Mouse (Mus musculus): ENCODE results near the gene Brdt.
"Not testable (repeated sequence)": the region's sequence is repeated elsewhere in the genome, so short reads cannot be mapped to it uniquely, and the experiment has no call there.

The Brdt gene

DNA sequence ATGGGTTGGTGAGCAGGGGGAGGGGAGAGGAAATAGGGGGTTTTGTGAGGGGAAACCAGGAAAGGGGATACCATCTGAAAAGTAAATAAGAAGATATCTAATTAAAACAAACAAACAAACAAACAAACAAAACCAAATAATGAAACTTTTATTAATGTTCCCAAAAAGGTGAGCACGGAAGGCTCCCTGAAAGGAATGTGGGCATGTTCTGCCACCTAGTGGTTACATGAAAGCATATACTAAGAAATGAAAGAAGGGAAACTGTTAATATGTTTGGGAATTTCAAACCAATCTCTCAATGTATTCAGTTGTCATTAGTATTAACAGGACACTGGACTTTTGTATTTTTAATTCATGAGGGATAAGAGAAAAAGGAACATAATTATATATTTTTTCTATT is 10.3 kb upstream of the Brdt start:
- peak; percentile 15 for DNase-seq (ENCODE audit: low read depth, low spot score)

DNA sequence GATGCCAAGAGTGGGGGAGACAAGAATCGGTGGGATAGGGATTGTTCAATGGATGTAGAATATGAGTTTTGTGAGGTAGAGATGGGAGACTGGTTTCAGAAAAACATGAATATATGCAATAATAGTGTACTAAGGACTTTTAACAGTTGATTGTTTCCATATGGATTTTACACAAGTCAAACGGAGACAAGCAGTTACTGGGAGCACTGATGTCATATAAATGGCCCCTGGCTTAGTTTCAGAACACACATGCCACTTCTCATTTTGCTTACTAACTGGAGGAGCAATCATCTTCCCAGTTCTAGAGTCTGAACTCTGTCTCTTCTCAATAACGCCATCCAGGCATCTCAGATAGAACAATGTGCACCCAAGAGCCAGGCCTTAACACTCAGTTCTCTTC is 9.4 kb downstream of the Brdt start:
- no peak for DNase-seq (ENCODE audit: low read depth, low spot score)

DNA sequence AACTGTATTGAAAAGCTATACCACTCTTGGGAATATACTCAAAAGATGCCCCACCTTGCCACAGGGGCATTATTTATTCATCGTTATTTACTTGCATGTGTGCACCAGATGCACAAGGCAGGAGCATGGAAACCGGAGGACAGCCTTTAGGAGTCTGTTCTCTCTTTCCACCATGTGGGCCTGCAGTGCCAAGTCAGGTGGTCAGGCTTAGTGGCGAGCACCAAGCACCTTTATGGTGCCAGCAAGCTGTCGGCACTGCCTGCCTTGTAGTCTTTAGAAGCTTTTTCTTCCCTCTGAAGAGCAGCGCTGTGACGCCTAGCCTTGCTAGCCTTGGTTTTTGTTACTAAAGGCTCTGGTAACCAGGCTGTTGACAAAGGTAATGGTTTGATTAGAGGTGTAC is 11.9 kb downstream of the Brdt start:
- no peak for DNase-seq (ENCODE audit: low read depth, low spot score)

DNA sequence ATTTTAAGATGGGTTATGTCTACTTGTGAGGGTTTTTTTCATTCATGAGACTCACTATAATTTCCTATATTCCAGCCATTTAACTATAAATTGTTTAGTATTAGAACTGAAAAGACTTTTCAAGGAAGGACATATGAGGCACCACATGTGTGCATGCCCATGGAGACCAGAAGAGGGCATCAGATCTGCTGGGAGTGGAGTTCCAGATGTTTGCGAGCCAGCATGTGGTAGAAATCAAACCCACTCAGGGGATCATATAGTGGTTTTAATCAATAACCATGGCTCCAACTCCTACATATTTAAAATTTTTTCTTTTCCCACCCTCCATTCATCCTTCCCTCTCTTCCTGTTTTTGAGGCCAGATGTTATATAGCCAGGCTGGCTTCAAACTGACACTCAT is 15.3 kb downstream of the Brdt start:
- DNase-seq (ENCODE audit: low read depth, low spot score) = no peak

DNA sequence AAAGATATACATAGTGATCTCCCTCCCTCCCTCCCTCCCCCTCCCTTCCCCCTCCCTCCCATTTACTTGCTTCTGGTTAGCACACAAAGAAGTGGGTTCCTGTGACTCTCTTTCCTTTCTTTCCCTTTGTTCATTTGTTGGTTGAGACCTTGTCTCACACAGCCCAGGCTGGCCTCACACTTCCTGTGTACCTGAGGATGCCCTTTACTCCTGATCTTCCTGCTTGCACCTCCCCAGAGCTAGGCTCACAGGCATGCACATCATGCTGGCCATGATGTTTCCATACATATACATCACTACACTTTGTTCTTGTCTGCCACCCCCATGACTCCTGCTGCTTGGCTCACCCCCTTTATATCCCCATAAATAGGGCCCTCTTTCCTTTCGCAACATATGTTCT is 21.6 kb downstream of the Brdt start:
- DNase-seq (ENCODE audit: low read depth, low spot score) = no peak

DNA sequence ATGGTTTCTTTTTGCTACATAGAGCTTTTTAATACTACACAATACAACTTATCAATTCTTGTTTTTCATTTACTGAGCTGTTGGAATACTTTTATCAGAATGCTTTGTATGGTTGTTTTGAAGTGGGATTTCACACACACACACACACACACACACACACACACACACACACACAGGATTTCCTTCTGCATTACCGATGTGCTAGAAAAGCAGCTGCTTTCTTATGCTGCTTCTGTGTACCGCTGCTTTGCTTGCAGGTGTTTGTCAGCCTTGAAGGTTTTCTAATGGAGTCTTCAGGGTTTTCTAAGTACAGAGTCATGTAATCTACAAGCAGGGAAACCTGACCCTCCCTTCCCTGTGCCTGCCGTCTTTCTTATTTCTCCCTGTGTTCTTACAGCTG is 23.0 kb downstream of the Brdt start:
- no peak for DNase-seq (ENCODE audit: low read depth, low spot score)

DNA sequence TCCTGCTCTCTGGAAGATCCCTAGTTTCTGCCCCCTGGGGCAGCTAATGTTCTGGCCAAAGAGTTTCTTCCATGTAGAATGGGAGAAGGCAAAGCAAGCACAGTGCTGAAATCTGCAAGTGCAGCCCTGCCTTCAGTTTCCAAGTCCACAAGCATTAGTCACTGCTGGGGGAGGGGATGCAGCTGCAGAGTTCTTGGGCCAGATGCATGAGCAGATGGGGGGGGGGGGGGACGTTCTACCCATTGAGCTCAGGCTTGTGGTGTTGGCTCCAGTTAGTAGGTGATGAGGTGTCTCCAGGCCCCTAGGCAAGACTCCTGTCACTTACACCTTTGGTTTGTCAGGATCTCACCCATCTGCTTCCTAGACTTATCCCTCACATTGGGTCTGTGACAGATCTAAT is 24.8 kb downstream of the Brdt start:
- DNase-seq (ENCODE audit: low read depth, low spot score) = no peak

DNA sequence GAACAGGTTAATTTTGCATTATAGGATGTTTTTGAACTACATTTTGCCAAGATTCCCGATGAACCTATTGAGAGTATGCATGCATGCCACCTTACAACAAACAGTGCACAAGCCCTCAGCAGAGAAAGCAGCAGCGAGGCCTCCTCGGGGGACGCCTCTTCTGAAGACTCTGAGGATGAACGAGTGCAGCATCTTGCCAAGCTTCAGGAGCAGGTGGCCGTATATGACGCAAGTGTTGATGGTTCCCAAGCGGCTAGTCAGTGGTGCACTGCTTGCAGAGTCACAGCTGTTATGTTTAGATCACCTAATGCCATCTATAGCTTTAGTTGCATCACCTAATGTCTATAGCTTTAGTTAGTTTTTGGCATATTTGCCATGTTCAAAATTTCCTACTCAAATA is 26.8 kb downstream of the Brdt start:
- no peak for DNase-seq (ENCODE audit: low read depth, low spot score)

DNA sequence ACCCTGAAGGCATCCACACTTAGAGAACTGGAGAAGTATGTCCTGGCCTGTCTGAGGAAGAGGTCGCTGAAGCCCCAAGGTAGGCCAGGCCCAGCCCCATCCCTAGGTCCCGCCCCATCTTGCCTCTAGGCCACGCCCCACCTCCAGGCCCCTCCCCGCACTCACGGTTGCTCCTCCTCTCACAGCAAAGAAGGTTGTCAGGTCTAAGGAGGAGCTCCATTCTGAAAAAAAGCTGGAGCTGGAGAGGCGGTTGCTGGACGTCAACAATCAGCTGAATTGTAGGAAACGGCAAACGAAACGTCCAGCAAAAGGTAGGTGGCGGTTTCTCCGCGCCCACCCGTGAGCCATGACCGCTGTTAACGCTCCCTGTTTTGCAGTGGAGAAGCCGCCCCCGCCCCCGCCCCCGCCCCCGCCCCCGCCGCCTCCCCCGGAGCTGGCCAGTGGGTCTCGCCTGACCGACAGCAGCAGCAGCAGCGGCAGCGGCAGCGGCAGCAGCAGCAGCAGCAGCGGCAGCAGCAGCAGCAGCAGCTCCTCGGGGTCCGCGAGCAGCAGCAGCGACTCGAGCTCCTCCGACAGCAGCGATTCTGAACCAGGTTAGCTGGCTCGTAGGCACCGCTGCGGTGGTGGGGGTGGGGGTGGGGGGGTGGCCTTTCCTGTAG is 28.6 kb downstream of the Brdt start:
- DNase-seq (ENCODE audit: low read depth, low spot score) = peak; percentile 67

DNA sequence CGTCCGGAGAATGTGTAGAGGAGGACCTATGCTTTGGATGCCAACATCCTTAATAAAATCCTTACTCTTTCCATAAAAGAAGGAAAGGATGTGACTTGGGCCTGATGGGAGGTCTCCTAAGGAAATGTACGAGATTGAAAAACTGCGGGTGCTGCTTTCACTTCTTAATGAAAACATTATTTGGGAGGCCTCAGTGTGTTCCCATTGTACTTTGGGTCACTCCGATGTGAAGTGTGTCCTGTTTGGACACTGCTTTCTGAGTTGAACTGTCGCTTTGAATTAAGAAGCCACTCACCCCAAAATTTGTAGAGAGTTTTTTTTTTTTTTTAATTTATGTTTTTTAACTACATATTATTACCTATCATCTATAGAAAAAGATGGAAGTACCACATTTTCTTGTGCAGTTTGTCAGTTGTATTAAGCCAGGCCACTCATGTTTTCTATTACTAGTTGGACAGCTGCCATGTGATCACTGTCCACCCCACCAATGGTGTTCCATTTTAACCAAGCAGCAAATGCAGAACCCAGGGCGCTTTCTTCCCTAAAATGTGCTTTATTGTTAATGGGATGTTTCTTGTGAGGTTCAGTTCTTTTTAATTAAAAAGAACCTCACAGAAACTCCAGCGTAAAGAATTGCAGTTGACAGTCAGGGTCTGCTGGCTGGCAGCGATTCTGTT is 29.2 kb downstream of the Brdt start:
- no peak for DNase-seq (ENCODE audit: low read depth, low spot score)

DNA sequence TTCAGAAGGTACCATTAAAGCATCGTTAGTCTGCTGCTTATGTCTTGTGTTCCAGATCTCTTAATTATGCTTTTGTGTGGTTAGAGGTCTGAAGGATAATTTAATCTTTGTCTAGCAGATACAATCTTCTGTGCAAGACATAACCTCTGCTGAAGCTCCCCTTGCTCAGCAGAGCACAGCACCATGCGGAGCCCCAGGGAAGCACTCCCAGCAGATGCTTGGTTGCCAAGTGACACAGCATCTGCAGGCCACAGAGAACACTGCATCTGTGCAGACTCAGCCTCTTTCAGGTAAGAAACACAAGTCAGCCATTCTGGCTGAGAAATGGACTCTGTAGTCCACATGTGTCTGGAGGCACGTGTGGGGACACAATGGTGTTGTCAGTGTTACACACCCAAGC is 39.1 kb downstream of the Brdt start:
- DNase-seq (ENCODE audit: low read depth, low spot score) = no peak

DNA sequence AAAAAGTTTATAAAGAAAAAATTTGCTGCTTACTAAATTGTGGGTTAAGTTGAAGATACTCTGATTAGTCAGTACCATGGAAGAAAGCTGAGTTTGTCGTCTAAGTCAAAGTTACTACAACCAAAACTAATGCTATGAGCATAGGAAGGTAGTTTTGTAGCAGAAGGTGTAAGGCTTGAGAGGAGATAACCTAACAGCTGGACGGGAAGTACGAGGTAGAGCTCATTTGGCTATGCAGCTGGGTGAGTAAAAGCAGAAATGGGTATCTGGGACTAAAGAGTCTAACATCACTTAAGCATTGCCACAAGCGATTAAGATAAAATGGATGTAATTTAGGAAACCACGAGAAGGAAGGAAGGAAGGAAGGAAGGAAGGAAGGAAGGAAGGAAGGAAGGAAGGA is 40.4 kb downstream of the Brdt start:
- DNase-seq (ENCODE audit: low read depth, low spot score) = no peak

DNA sequence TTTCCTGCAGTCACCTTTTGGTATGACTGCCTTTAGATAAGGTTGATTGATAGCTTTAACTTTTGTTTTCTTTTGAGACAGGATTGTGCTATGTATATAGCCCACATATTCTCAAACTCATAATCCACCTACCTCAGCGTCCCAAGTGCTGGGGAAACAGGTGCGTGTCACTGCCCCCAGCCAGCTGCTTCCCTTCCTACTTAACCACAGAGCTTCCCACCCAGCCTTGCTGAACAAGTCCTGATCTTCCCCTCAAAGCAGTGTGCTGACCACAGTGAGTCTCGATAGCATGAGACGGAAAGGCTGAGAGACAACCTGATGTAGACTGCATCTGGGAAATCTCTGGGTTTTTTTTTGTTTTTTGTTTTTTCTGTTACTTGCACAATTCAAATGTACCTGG is 42.3 kb downstream of the Brdt start:
- DNase-seq (ENCODE audit: low read depth, low spot score) = no peak

DNA sequence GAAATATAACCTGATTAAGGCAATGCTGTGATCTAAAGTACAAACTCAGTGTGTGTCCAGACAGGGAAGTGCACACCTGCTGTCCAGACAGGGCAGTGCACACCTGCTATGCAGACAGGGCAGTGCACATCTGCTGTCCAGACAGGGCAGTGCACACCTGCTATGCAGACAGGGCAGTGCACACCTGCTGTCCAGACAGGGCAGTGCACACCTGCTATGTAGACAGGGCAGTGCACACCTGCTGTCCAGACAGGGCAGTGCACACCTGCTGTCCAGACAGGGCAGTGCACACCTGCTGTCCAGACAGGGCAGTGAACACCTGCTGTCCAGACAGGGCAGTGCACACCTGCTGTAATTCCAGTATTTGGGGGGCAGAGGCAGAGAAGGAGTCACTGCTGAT is 55.5 kb downstream of the Brdt start:
- not testable (repeated sequence) for DNase-seq (ENCODE audit: low read depth, low spot score)

DNA sequence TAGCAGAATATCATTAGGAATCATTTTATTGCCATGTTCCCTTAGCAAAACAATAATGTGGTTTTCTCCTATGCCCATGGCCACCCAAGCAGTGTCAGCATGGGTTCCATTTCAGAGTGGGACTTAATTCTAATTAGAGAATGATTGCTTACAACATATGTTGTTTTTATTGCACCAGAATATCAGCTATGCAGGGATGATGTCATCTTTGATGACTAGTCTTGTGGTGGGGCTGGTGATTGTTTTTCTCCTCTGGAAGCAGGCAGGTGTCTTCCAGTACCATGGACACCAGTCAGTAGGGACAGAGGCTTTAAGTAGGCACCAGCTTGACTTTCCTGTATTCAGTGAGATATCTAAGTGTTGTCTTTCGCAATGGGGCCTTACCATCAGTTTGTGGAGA is 56.8 kb downstream of the Brdt start:
- no peak for DNase-seq (ENCODE audit: low read depth, low spot score)

DNA sequence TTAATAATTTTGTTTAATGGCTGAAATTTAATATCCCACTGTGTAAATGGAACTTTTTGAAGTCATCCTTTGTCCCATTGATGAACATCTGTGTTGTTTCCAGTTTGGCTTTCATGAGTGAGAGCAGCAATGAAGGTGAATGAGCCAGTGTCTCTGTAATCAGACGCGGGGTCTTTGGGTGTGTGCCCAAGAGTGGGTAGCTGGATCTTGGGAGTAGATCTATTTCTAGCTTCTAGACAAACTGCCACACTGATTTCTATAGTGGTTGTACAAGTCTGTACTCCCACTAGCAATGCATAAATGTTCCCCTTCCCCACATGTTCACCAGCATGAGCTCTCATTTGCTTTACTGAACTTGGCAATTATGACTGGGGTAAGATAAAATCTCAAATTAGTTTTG is 58.4 kb downstream of the Brdt start:
- no peak for DNase-seq (ENCODE audit: low read depth, low spot score)

DNA sequence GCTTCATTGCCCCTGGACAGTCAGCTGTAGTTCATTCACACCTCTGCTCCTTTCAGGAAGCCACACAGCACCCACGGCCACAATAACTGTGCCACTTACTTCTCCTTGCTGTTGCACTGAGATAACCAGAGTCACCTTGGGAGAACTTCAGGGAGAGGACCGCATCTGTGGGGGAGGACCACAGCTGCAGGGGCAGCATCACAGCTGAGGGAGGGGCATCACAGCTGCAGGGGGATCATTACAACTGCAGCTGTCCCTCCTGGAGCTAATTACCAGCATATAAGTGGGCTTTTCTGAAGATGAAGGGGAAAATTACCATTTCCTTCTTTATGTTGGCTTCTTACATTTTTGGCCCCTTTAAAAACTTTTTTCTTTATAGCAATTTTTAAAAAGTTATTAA is 63.5 kb downstream of the Brdt start:
- DNase-seq (ENCODE audit: low read depth, low spot score) = no peak

DNA sequence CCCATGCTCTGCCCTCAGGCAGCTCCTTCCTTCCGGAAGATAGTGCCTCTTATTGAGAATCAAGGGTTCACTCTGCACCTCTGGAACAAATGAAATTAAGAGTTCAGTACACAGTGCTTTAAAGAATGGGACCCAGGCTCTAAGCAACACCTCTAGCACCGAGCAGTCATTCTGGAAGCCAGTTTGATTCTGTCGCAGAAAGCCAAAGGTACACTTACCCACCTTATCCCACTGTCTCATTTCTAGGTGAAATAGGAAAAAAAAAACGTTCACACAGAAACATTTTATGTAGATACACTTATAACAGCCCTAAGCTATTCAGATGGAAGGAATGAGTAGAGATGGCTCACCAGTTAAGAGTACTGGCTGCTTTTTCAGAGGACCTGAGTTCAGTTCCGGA is 71.5 kb downstream of the Brdt start, which contains the start of gene Ephx4:
Gene Ephx4, plus strand, starts transcription at position 301 of the 400 bp plus-strand sequence.
- DNase-seq (ENCODE audit: low read depth, low spot score) = no peak

DNA sequence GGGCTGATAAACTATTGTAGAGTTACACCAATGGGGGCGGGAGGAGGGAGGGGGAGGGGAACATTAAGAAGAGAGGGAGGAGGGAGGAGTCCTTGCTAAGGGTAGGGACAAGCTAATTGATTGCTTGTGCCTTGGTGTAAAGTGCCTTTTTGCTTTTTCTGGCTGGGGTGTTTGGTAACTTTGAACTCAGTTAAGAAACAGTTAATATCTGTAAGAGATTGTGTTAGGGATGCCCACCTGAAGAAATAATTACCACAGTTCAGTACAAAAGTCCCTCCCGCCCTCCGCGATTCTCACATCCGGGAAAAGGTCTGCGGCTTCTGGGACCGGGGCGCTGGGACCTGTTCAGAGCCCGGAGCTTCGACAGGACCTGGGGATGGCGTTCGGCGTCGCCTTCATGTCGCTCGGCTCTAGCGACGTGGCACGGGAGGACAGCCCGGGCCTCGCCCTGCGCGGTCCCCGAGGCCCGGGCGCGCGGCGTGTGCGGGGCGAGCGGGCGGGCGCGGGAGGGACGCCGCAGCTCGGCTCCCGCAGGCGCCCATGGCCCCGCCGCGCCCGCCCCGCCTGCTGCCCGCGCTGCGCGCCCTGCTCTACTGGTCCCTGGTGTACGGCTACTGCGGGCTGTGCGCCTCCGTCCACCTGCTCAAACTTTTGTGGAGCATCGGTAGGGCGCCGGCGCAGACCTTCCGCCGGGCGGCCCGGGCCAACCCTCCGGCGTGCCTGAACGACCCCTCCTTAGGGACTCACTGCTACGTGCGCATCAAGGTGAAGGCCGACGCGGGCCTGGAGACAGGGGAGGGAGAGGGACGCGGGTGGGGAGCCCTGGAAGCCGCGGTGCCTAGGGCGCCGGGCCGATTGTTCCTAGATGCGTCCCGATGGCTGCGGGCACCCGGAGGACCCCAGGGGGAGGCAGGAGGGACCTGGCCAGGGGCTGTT is 72.3 kb downstream of the Brdt start:
- no peak for DNase-seq (ENCODE audit: low read depth, low spot score)

DNA sequence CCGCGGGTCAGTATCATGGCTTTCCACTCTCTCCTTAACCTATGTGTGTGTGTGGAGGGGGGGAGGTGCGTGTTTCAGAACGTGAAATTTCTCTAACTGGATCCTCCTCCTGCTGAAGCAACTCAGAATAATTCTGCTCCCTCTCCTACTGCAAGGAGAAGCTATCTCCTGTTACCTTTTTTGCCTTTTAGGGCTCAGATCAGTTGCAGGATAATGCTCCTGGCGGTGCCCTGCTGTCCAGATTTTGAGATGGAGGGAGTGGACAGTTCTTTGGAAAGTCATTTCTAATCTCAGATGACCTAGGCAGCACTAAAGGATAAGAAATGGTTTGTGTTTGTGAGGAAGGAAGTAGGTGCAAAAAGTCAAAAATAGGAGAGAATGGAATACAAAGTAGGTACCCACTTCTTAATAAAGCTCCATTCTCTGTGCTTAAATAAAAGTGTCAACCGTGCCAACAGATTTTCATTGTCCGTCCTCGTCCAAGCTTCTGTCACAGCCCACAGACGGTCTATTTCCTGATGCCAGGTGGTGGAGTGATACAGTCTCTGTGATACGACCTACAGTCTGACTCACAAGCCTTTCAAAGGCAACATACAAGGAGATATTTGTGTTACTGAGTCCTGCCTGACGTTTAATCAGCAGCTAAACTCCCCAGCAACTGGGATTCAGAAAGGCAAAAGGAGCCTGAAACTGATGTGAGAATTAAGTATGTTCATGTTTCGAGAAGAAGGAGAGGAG is 73.2 kb downstream of the Brdt start:
- no peak for DNase-seq (ENCODE audit: low read depth, low spot score)

DNA sequence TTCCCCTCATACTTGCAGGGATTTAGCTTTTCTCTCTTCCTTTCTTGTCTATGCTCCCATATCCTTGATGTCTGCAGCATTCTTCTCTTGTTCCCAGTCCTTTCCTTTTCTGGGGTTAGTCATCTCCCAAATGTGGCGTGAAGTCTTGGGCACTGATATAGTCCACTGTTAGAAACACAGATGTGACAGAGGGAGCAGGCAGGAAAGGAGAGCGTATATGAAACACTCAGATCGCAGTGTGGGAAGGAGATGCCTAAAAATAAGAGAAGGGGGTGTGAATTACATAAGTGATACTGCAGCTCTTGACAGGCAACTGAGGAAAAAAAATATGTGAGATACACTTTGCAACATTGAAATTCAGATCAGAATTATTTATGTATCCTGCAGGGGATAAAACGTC is 74.4 kb downstream of the Brdt start:
- DNase-seq (ENCODE audit: low read depth, low spot score) = no peak

DNA sequence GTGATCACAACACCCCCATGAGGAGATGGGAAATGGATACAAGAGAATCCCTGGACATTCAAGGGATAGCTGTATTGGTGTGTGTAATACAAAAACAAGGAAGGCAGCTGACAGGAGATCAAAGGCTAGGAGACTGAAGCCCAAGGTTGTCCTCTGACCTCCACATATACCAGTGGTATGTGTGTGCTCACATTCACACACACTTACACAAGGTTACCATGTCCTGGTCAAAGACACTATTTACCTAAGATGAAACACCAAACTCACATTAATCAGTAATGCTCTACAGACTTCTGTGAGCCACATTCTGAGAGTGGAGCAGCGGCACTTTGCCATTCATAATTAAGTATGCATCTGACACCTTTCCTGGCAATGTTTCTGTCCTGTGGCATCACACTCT is 79.3 kb downstream of the Brdt start:
- no peak for DNase-seq (ENCODE audit: low read depth, low spot score)

Data from retina, adult 2 months (tissue).